Mouse (Mus musculus) E14TG2a.4 (cell line): Measurements from ENCODE around the gene Vmn1r184.
"Not testable (repeated sequence)": the region's sequence is repeated elsewhere in the genome, so short reads cannot be mapped to it uniquely, and the experiment has no call there.

Experiments used
- CTCF ChIP-seq: conservative IDR thresholded peaks from 2 replicates; pipeline ENCODE4 v1.5.1; 2014; ENCODE audit warnings: low read length
- NANOG ChIP-seq: IDR thresholded peaks from 2 replicates; pipeline ENCODE4 v1.6.1; 2014; ENCODE audit warnings: borderline replicate concordance, low read length, mixed read lengths
- POU5F1 ChIP-seq: IDR thresholded peaks from 2 replicates; pipeline ENCODE4 v1.6.1; 2014; ENCODE audit warnings: low read length, borderline replicate concordance

DNA sequence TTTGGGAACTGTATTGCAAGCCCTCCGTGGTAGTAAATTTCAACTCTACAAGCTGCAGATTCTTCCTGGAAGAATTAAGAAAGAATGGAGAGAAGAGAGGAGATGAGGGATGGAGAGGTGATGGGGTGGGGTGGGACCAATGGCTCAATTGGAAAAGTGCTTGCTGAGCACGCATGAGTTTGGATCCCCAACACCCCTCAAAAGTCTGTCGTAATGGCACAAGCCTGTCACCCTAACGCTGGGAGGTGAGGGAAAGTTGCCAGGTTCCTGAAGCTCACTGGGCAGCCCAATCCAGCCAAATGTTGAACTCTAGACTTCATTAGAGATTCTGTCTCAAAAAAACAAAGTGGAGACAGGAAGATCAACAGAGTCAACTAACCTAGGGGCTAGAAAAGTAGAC is 55.7 kb downstream of the Vmn1r184 start:
- TF ChIP-seq CTCF, NANOG, POU5F1: not testable (repeated sequence)
